Mouse (Mus musculus): ENCODE measurements around the gene Olfr1377. TPM values are rescaled to one million over a fixed set of nuclear protein-coding genes. Genes with fewer than 3 reads are reported as not detected.

Olfr1377 gene
- total RNA-seq, 2 experiments from 2014 or later, result not detected

Other genes with a start within 250 kb of the Olfr1377 start
- gene Zfp354c, start 154.2 kb upstream of the Olfr1377 start, total RNA-seq (2014; fragmentation: Nextera tagmentation), result 0.15 and 2.3 TPM in 2 replicates
- gene Zfp354c, start 154.2 kb upstream of the Olfr1377 start, total RNA-seq (2017), result 0.60 and 1.4 TPM in 2 replicates
- gene Zfp879, start 140.4 kb upstream of the Olfr1377 start, total RNA-seq (2014; fragmentation: Nextera tagmentation), result not detected in 2 replicates
- gene Zfp879, start 140.4 kb upstream of the Olfr1377 start, total RNA-seq (2017), result 0.30 and 0.77 TPM in 2 replicates
- not detected in 2 replicates for gene Grm6, start 131.3 kb upstream of the Olfr1377 start, total RNA-seq (2014; fragmentation: Nextera tagmentation)
- not detected in 2 replicates for gene Grm6, start 131.3 kb upstream of the Olfr1377 start, total RNA-seq (2017)
- not detected in 2 replicates for gene Zfp454, start 94.3 kb upstream of the Olfr1377 start, total RNA-seq (2014; fragmentation: Nextera tagmentation)
- gene Zfp454, start 94.3 kb upstream of the Olfr1377 start, total RNA-seq (2017), result not detected in 2 replicates
- 2.4 and 4.0 TPM in 2 replicates for gene Zfp2, start 65.8 kb upstream of the Olfr1377 start, total RNA-seq (2014; fragmentation: Nextera tagmentation)
- 1.3 and 2.0 TPM in 2 replicates for gene Zfp2, start 65.8 kb upstream of the Olfr1377 start, total RNA-seq (2017)
- gene Zfp354b, start 50.3 kb upstream of the Olfr1377 start, total RNA-seq (2014; fragmentation: Nextera tagmentation), result not detected in 2 replicates
- 0.34 TPM in 1 of 2 replicates, not detected in the other for gene Zfp354b, start 50.3 kb upstream of the Olfr1377 start, total RNA-seq (2017)
- gene 4933414I15Rik, start 38.2 kb upstream of the Olfr1377 start, total RNA-seq (2014; fragmentation: Nextera tagmentation), result not detected in 2 replicates
- gene 4933414I15Rik, start 38.2 kb upstream of the Olfr1377 start, total RNA-seq (2017), result not detected in 2 replicates
- gene Prop1, start 28.2 kb upstream of the Olfr1377 start, total RNA-seq (2014; fragmentation: Nextera tagmentation), result not detected in 2 replicates
- not detected in 2 replicates for gene Prop1, start 28.2 kb upstream of the Olfr1377 start, total RNA-seq (2017)
- not detected in 2 replicates for gene Olfr1378, start 15.4 kb upstream of the Olfr1377 start, total RNA-seq (2014; fragmentation: Nextera tagmentation)
- not detected in 2 replicates for gene Olfr1378, start 15.4 kb upstream of the Olfr1377 start, total RNA-seq (2017)
- not detected in 2 replicates for gene Olfr51, start 21.6 kb downstream of the Olfr1377 start, total RNA-seq (2014; fragmentation: Nextera tagmentation)
- gene Olfr51, start 21.6 kb downstream of the Olfr1377 start, total RNA-seq (2017), result not detected in 2 replicates
- not detected in 2 replicates for gene Olfr54, start 32.3 kb downstream of the Olfr1377 start, total RNA-seq (2014; fragmentation: Nextera tagmentation)
- gene Olfr54, start 32.3 kb downstream of the Olfr1377 start, total RNA-seq (2017), result not detected in 2 replicates
- gene Olfr1375, start 66.1 kb downstream of the Olfr1377 start, total RNA-seq (2014; fragmentation: Nextera tagmentation), result not detected in 2 replicates
- gene Olfr1375, start 66.1 kb downstream of the Olfr1377 start, total RNA-seq (2017), result not detected in 2 replicates
- gene Zfp354a, start 77.3 kb downstream of the Olfr1377 start, total RNA-seq (2014; fragmentation: Nextera tagmentation), result 0.83 TPM in 1 of 2 replicates, not detected in the other
- gene Zfp354a, start 77.3 kb downstream of the Olfr1377 start, total RNA-seq (2017), result not detected in 2 replicates
- not detected in 2 replicates for gene Gm12569, start 238.5 kb downstream of the Olfr1377 start, total RNA-seq (2014; fragmentation: Nextera tagmentation)
- gene Gm12569, start 238.5 kb downstream of the Olfr1377 start, total RNA-seq (2017), result not detected in 2 replicates